Mouse (Mus musculus) midbrain, postnatal 0 days (tissue): Measurements from ENCODE around the gene Ranbp1. TPM values are rescaled to one million over a fixed set of nuclear protein-coding genes. Genes with fewer than 3 reads are reported as not detected.

Experiments
- ATAC-seq: fragments of 200-750 bp; cut with Nextera tagmentation; 2 replicates; pipeline ENCODE4 v1.8.0; 2017; ENCODE audit warnings: moderate number of reproducible peaks, mild to moderate bottlenecking, moderate TSS enrichment, moderate library complexity; ENCODE audit not compliant: low FRiP score
- DNase-seq: peaks from one replicate; pipeline ENCODE4 v3.0.0-alpha.2; 2015; ENCODE audit warnings: low spot score
- H3K27ac ChIP-seq: fragments of 300-500 bp; sonication (generic); 2 replicates; pipeline ENCODE4 v1.5.1; 2014; ENCODE audit warnings: low read depth, mild to moderate bottlenecking, low read length, mixed read lengths
- H3K27me3 ChIP-seq: fragments of 300-500 bp; sonication (generic); 2 replicates; pipeline ENCODE4 v1.6.1; 2014; ENCODE audit warnings: low read length, control low read depth, mixed read lengths; ENCODE audit not compliant: insufficient read depth
- H3K36me3 ChIP-seq: fragments of 300-500 bp; sonication (generic); 2 replicates; pipeline ENCODE4 v1.6.1; 2014; ENCODE audit warnings: low read length, control low read depth, mixed read lengths; ENCODE audit not compliant: insufficient read depth
- H3K4me1 ChIP-seq: fragments of 300-500 bp; sonication (generic); 2 replicates; pipeline ENCODE4 v1.6.1; 2014; ENCODE audit warnings: mild to moderate bottlenecking, control low read depth, antibody characterized with exemption, low read length, mixed read lengths; ENCODE audit not compliant: insufficient read depth
- H3K4me2 ChIP-seq: fragments of 300-500 bp; sonication (generic); 2 replicates; pipeline ENCODE4 v1.6.1; 2014; ENCODE audit warnings: low read depth, mild to moderate bottlenecking, low read length, mixed read lengths; ENCODE audit not compliant: poor library complexity, severe bottlenecking
- H3K4me3 ChIP-seq: fragments of 300-500 bp; sonication (generic); 2 replicates; pipeline ENCODE4 v1.5.1; 2014; ENCODE audit warnings: low read depth, mild to moderate bottlenecking, low read length, moderate library complexity
- H3K9ac ChIP-seq: fragments of 300-500 bp; sonication (generic); replicated peaks from 2 replicates; pipeline ENCODE4 v1.6.1; 2014; ENCODE audit warnings: mild to moderate bottlenecking, low read length, moderate library complexity, mixed read lengths; ENCODE audit not compliant: poor library complexity, severe bottlenecking
- H3K9me3 ChIP-seq: fragments of 300-500 bp; sonication (generic); 2 replicates; pipeline ENCODE4 v1.6.1; 2016; ENCODE audit warnings: low read length, control low read depth
- CTCF ChIP-seq: IDR thresholded peaks from 2 replicates; pipeline ENCODE4 v1.5.1; 2016; ENCODE audit warnings: antibody characterized with exemption, mild to moderate bottlenecking
- WGBS: fragments of 180-500 bp; shearing (Covaris S2); extraction: QIAGEN DNeasy Blood & Tissue Kit; methylation state at CpG from one replicate; pipeline ENCODE4 v1.1.7; 2014; 5-methylcytosine and 5-hydroxymethylcytosine counted together
- microRNA counts: library from miRNA; unstranded; fragments of <30 nt; microRNA quantifications from one replicate; lab custom pipeline; 2015
- microRNA-seq: library from miRNA; unstranded; fragments of <30 nt; microRNA quantifications from one replicate; pipeline ENCODE4, GENCODE M21; 2016; ENCODE audit warnings: borderline number of aligned reads
- polyA plus RNA-seq: library from polyadenylated mRNA; unstranded; fragments of >200 nt; fragmentation: Nextera tagmentation; extraction: Ambion mirVana; gene quantifications from 2 replicates; pipeline ENCODE4 v1.2.1, GENCODE M21; 2015
- total RNA-seq: library from RNA; depleted of rRNA; stranded (reverse); fragments of >200 nt; gene quantifications from 2 replicates; pipeline ENCODE4 v1.2.3, GENCODE M21; 2014; rRNA removed

The Ranbp1 gene
- total and polyA plus RNA-seq, 2 experiments from 2014 or later: 192 to 447 TPM

GRCm38 (mm10) chr16:18195068-18195467, 53.5 kb downstream of the Ranbp1 start:
- no peak for TF ChIP-seq CTCF
- ATAC-seq: no peak
- H3K4me2 ChIP-seq: no peak overlapping the region
- H3K36me3 ChIP-seq: no peaks in the 10 kb centered on the region
- no peaks in the 10 kb centered on the region; the same call in 1 of the 2 replicates for H3K27me3 ChIP-seq
- H3K27ac ChIP-seq: no peak overlapping the region
- H3K9me3 ChIP-seq: no peaks in the 10 kb centered on the region
- DNase-seq: no peak
- H3K9ac ChIP-seq: no peak overlapping the region
- H3K4me1 ChIP-seq: peaks cover 5% of the 10 kb centered on the region; the same call in 1 of the 2 replicates
- WGBS: 58% methylated on average over 5 of the region's 5 CpGs
- H3K4me3 ChIP-seq: no peak overlapping the region

GRCm38 (mm10) chr16:18194208-18194985, 54.1 kb downstream of the Ranbp1 start:
- Histone ChIP-seq H3K4me1 (peaks cover 5% of the 10 kb centered on the region; the same call in 1 of the 2 replicates), H3K36me3 (no peaks in the 10 kb centered on the region), H3K4me3 (no peak overlapping the region), H3K9me3 (no peaks in the 10 kb centered on the region), H3K9ac (no peak overlapping the region), H3K4me2 (no peak overlapping the region), H3K27me3 (no peaks in the 10 kb centered on the region; the same call in 1 of the 2 replicates), H3K27ac (no peak overlapping the region)
- TF ChIP-seq CTCF: no peak
- ATAC-seq (no peak; the same call in 1 of the 2 replicates), DNase-seq (no peak)
- 70% methylated on average over 15 of the region's 15 CpGs for WGBS

DNA sequence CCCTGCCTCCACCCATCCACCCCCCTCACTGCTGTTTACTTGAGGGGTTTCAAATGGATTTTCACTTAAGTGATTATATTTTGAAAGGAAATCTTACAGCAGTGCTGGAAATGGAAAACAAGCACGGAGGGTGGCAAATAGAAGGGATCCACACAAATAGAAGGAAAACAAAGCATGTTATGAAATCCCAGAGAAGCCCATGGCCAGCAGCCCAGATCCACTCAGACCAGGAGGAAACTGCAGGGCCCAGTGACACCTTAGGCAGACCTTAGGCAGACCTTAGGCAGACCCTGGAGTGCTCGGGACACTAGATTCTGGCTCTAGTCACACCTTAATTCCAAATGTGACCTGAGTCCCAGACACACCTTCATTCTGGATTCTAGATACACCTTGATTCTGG, 57.5 kb downstream of the Ranbp1 start:
- no peak for DNase-seq
- Histone ChIP-seq H3K27me3 (no peaks in the 10 kb centered on the region), H3K27ac (no peak overlapping the region), H3K36me3 (no peaks in the 10 kb centered on the region), H3K4me1 (peaks cover 5% of the 10 kb centered on the region; the same call in 1 of the 2 replicates), H3K9ac (no peak overlapping the region), H3K4me3 (no peak overlapping the region), H3K9me3 (no peaks in the 10 kb centered on the region), H3K4me2 (no peak overlapping the region)
- no peak for ATAC-seq
- WGBS: 81% methylated on average over 2 of the region's 2 CpGs
- TF ChIP-seq CTCF: no peak

MicroRNAs within 50 kb of the gene (microRNA counts, 519-probe panel; counts per million panel counts)
- 528 counts per million, percentile 58 among the panel's probes with 10 or more counts for microRNA mmu-miR-1306 (lab: Ali Mortazavi, UCI)

Small RNA genes within 50 kb of the gene (microRNA-seq; reads per million reads assigned to microRNA genes)
- gene Gm24572 (not detected), gene Mir1306 (122 reads per million, percentile 46 among the genes with 10 or more reads in this experiment)

Other genes starting within 250 kb of the Ranbp1 start
- gene Dgcr6, start 195.9 kb downstream of the Ranbp1 start, total RNA-seq: 64.0 and 68.5 TPM in 2 replicates
- 164 and 172 TPM in 2 replicates for gene Dgcr6, start 195.9 kb downstream of the Ranbp1 start, polyA plus RNA-seq
- gene Prodh, start 158.5 kb downstream of the Ranbp1 start, total RNA-seq: 11.1 and 14.8 TPM in 2 replicates
- 5.4 and 6.8 TPM in 2 replicates for gene Prodh, start 158.5 kb downstream of the Ranbp1 start, polyA plus RNA-seq
- 39.6 and 71.7 TPM in 2 replicates for gene Rtn4r, start 121.1 kb downstream of the Ranbp1 start, total RNA-seq
- gene Rtn4r, start 121.1 kb downstream of the Ranbp1 start, polyA plus RNA-seq: 32.3 and 36.2 TPM in 2 replicates
- not detected in 2 replicates for gene Ccdc188, start 30.9 kb downstream of the Ranbp1 start, total RNA-seq
- not detected in 2 replicates for gene Ccdc188, start 30.9 kb downstream of the Ranbp1 start, polyA plus RNA-seq
- 34.1 and 41.2 TPM in 2 replicates for gene Zdhhc8, start 13.6 kb downstream of the Ranbp1 start, total RNA-seq
- 13.8 and 14.6 TPM in 2 replicates for gene Zdhhc8, start 13.6 kb downstream of the Ranbp1 start, polyA plus RNA-seq
- gene Trmt2a, start 53 bp downstream of the Ranbp1 start, total RNA-seq: 55.5 and 57.4 TPM in 2 replicates
- 67.6 and 76.4 TPM in 2 replicates for gene Trmt2a, start 53 bp downstream of the Ranbp1 start, polyA plus RNA-seq
- gene Gm49776, start 9.6 kb upstream of the Ranbp1 start, total RNA-seq: 0.57 TPM in 1 of 2 replicates, not detected in the other
- gene Gm49776, start 9.6 kb upstream of the Ranbp1 start, polyA plus RNA-seq: 1.3 TPM in 1 of 2 replicates, not detected in the other
- gene Dgcr8, start 40.5 kb upstream of the Ranbp1 start, total RNA-seq: 40.3 and 46.7 TPM in 2 replicates
- gene Dgcr8, start 40.5 kb upstream of the Ranbp1 start, polyA plus RNA-seq: 23.4 and 23.7 TPM in 2 replicates
- 40.3 and 44.1 TPM in 2 replicates for gene Tango2, start 99.4 kb upstream of the Ranbp1 start, total RNA-seq
- gene Tango2, start 99.4 kb upstream of the Ranbp1 start, polyA plus RNA-seq: 88.0 and 94.8 TPM in 2 replicates
- 161 and 219 TPM in 2 replicates for gene Arvcf, start 99.5 kb upstream of the Ranbp1 start, total RNA-seq
- gene Arvcf, start 99.5 kb upstream of the Ranbp1 start, polyA plus RNA-seq: 54.5 and 60.6 TPM in 2 replicates
- gene Txnrd2, start 177.7 kb upstream of the Ranbp1 start, total RNA-seq: 13.3 and 22.9 TPM in 2 replicates
- 38.3 and 42.6 TPM in 2 replicates for gene Txnrd2, start 177.7 kb upstream of the Ranbp1 start, polyA plus RNA-seq
- gene Comt, start 178.1 kb upstream of the Ranbp1 start, total RNA-seq: 62.3 and 74.6 TPM in 2 replicates
- gene Comt, start 178.1 kb upstream of the Ranbp1 start, polyA plus RNA-seq: 95.0 and 103 TPM in 2 replicates
- 9.1 and 12.4 TPM in 2 replicates for gene Gnb1l, start 250.0 kb upstream of the Ranbp1 start, total RNA-seq
- gene Gnb1l, start 250.0 kb upstream of the Ranbp1 start, polyA plus RNA-seq: 20.5 and 21.0 TPM in 2 replicates